Mouse (Mus musculus) left cerebral cortex, adult 9 months (tissue): ENCODE data around the gene Bola1.
"Not testable (repeated sequence)": the region's sequence is repeated elsewhere in the genome, so short reads cannot be mapped to it uniquely, and the experiment has no call there.

ENCODE experiments used
- DNase-seq, 2 experiments: peaks; one replicate each; pipeline ENCODE4 v3.0.0; 2022; ENCODE audit warnings: low spot score in 2 of 2

The Bola1 gene

DNA sequence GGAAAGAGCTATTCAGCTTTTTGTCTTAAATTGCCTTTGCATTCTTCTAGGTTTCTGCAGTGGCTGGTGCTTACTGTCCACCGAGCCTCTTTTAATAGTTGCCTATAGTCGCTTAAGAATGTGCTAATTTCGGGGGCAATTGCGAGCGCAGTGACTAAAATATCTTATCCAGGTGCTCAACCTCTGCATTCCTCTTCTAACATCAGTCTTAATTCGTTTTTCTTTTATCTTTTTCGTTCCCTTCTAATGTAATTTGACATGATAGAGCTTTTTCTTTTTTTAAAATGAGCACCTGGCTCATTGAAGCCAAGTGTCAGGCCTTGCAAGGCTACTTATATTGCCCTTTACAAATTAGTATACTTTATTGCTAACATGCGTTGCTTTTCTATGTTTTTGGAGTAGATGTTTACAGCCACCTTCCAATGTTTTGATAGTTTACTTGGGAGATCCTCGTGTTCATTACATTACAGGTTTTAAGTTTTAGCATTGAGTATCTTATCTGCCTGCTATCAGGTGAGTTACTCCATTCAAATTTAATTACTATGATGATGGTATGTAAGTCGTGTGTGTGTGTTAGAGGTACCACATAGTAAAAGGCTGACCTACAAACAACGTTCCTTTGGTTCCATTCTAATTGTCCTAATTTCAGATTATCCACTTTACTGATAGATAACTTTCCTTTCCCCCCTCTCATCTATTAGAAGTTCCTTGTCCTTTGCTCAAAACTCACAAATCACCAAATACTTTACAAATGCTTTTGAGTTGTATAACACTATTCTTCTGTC lies 28.0 kb upstream of the Bola1 start:
- no peak for DNase-seq

DNA sequence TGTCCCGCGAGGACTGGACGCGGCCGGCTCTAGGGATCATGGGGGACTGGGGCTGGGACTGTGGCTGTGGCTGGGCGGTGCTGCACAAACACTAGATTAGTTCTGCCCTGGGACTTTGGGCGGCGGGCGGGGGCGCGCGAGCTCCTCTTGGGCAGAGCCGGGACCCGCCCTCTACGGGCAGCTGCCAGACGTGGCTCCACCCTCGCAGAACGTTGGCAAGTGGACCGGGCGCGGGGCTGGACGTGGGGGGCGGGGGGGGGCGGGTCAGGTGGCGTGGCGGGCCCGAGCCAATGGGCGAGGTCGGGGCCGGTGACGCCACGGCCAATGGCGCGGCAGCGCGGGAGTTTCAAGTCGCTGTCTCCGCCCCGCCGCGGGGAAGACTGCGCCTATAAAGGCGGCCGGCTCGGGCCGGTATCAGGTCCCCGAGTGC lies 26.9 kb upstream of the Bola1 start, which contains the start of gene Hist2h3c1:
Hist2h3c1 (plus strand) TSS at position 259 of the 430 bp plus-strand sequence.
- not testable (repeated sequence) for DNase-seq

DNA sequence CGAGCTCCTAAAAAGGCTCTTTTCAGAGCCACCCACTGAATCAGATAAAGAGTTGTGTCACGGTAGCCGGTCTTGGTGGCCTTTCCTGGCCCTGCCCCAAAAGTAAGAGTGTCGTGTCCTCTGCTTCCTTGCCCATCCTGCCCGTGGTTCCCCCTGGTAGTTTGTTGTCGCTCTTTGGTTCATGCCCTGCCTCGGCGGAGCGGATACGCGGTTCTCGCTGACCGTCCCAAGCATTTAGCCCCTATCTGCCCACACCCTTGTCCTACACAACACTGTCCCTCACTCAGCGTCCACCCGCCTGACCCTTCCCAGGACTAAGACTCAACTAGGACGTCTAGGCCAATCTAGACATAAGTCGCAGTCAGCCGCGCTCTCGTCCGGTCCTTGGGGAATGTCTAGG lies 26.5 kb upstream of the Bola1 start:
- not testable (repeated sequence) for DNase-seq

DNA sequence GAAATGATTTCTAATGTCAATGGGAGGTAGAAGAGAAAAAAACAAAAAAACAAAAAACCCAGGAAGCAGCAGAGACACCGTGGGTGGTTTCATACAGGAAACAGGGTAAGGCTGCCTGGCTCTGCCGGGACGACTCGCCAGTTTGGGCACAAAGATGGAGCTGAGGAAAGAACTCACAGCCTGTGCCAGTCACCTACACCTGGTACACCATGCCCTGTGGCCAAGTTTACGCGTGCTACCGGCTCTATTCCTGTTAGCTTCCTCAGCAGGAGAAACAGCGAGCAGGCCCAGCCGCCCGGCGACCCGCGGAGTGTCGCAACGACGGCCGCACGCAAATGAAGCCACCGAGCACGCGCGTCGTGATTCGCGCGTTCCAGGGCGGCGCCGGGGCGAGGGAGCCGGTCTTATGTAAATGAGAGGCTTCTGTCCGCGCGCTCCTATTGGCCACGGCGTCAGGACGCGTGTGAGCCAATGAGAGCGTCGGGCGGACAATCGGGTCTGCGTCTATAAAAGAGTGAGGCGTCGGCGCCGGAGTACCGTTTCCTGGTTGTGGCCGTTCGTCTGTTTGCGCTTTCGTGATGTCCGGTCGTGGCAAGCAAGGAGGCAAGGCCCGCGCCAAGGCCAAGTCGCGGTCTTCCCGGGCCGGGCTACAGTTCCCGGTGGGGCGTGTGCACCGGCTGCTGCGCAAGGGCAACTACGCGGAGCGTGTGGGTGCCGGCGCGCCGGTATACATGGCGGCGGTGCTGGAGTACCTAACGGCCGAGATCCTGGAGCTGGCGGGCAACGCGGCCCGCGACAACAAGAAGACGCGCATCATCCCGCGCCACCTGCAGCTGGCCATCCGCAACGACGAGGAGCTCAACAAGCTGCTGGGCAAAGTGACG lies 25.7 kb upstream of the Bola1 start, which contains the start of gene Hist2h2aa1:
Hist2h2aa1 (plus strand) TSS at position 495 of the 884 bp plus-strand sequence.
- DNase-seq: peak; percentile 76 to 90

DNA sequence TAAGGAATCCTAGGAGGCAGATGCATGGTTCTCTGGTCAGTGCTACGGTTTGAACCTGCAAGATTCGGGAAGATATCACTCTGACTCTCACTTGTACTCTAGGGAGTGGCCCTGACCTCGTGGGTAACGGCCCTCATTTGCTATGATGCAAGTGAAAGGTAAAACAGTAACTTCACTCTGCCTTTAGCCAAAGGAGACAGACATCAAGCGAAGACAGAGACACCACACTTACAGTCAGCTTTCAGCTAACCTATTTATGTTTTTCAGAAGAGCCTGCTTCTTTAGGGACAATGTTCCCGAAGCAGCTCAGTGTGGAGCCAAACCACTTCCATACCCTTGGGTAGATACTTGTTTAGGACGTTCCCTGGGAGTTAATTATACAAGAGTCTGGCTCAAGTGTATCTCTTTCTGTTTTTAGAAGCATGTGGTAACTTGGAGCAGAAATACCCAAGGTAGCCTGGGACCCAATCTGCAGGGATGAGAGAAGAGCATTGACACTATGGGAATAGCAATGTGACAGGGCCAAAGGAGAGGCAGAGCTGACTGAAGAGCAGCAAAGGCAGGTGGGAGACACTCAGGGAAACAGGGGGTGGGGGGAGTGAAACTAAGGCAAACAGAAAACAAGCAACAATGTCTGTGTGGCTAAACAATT lies 24.5 kb upstream of the Bola1 start:
- DNase-seq: no peak

DNA sequence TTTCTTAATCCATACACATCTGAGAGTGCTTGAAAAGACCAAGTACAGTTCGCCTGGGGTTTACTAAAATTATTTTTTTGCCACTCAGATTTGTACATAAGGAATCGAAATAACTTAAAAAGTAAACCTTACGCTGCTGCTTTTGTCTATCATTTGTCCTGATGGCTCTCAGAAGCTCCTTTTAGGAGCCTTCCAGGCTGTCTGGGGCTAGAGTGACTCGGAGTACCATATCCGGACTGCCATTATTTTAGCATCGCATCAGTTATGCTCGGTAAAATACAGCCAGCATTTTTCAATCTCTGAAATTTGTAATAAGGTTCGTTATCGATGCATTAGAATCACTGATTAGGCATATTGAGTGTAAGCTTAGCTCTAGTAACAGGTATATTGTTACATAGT lies 21.3 kb upstream of the Bola1 start:
- no peak for DNase-seq

DNA sequence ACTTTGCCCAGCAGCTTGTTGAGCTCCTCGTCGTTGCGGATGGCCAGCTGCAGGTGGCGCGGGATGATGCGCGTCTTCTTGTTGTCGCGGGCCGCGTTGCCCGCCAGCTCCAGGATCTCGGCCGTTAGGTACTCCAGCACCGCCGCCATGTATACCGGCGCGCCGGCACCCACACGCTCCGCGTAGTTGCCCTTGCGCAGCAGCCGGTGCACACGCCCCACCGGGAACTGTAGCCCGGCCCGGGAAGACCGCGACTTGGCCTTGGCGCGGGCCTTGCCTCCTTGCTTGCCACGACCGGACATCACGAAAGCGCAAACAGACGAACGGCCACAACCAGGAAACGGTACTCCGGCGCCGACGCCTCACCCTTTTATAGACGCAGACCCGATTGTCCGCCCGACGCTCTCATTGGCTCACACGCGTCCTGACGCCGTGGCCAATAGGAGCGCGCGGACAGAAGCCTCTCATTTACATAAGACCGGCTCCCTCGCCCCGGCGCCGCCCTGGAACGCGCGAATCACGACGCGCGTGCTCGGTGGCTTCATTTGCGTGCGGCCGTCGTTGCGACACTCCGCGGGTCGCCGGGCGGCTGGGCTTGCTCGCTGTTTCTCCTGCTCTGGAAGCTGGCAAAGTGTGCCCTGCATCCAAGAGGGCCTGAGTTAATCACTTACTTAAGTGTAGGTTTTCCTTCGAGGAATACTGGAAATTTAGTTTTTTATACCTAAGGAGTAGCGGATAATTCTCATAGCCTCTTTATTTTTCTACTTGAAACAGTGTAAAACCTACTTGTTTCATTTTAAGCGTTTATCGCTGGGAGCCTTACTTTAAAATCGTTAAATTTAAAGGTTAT lies 20.7 kb upstream of the Bola1 start, which contains the start of gene Hist2h2aa2:
Hist2h2aa2 (minus strand) TSS at position 328 of the 850 bp plus-strand sequence.
- DNase-seq: peak; percentile 89 to 98

DNA sequence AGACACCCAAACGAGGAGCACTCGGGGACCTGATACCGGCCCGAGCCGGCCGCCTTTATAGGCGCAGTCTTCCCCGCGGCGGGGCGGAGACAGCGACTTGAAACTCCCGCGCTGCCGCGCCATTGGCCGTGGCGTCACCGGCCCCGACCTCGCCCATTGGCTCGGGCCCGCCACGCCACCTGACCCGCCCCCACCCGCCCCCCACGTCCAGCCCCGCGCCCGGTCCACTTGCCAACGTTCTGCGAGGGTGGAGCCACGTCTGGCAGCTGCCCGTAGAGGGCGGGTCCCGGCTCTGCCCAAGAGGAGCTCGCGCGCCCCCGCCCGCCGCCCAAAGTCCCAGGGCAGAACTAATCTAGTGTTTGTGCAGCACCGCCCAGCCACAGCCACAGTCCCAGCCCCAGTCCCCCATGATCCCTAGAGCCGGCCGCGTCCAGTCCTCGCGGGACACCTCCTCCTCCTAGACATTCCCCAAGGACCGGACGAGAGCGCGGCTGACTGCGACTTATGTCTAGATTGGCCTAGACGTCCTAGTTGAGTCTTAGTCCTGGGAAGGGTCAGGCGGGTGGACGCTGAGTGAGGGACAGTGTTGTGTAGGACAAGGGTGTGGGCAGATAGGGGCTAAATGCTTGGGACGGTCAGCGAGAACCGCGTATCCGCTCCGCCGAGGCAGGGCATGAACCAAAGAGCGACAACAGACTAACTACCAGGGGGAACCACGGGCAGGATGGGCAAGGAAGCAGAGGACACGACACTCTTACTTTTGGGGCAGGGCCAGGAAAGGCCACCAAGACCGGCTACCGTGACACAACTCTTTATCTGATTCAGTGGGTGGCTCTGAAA lies 19.7 kb upstream of the Bola1 start, which contains the start of gene Hist2h3c2:
Hist2h3c2 (minus strand) TSS at position 174 of the 840 bp plus-strand sequence.
- not testable (repeated sequence) for DNase-seq

DNA sequence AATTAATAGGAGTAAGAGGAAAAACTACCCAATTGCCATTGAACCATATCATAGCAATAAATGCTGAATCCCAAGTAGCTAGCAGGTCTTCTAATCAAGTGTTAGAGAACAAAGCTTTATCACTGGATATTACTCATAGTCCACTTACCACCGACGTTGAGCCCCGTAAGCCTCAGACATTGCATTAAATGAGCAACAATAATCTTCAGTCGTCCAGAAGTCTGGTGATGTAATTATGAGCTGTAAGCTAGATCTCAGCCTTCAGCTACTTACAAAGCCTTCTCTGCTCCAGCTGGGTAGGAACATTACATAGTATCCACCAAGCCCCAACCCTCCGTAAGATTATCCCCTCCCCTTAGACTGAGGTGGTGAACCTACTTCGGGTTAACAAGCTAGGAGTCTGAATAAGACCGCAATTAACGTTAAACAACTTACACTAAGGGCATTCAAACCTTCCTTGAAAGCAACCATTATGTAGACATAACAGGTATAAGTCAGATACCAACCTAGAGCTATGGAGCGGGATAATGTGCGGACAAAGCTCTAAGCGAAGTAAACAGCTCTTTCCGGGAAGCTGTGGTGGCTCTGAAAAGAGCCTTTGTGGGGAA lies 18.5 kb upstream of the Bola1 start:
- DNase-seq: no peak

DNA sequence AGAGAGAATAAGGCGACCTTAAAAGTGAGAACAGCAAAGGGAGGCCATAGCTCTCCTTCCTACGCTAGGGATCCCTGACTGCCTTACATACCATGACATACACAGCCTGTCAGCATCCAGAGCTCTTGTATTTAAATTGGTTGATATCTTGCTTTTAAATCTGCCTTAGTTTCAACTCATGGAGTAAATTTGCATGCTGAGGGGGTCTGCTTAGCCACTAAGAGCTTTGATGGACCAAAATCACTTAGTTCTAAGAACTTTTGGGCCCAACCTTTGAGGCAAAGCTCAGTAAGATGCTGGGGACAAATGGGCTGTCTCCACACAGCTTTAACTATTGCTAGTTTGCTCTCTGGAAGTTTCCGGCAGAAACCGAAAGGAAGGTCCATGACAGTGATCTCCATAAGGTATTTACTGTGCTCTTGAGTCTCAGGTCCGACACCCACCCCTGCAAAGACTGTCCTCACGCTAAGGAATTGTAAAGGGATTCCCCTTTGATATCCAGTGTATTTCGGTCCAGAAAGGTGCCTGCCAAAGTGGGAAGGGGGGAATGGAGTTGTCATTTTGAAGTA lies 17.9 kb upstream of the Bola1 start:
- no peak for DNase-seq

DNA sequence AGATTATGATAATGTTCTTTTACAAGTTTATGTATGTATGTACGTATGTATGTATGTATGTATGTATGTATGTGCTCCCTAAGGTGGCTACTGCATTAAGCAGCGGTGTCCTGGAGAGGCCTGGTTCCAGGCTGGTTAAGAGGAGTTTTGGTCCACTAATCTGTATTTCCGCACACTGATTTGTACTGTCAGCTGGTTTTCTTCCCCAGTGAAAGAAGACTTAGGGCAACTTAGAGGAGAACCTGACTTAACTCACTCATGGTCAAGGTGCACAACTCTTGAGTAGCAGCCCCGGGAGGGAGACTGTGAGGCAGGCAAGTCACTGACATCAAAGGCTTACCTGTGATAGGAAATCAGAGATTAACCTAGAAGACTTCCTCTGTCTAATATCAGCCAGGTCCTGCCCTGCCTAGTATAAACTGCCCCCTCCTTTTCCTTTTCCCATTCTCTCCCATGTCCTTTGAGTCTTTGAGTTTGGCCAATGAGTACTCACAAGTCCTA lies 17.4 kb upstream of the Bola1 start:
- no peak for DNase-seq

DNA sequence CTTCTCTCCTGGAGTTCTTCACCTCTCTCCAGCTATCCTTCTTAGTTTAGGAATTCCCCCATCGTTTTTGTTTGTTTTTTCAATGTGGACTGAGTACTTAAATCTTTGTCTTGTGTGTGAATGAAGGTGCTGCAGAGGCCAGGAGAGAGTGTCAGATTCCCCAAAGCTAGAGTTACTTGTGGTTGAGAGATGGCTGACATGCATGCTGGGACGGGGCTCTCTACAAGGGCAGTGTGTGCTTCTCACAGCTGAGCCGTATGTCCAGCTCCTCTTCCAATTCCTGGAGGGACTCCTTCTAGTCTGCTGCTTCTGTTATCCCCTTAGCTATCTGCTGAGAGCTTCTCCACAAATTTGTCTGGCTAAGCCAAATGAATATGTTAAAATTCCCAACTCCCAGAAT lies 16.3 kb upstream of the Bola1 start:
- DNase-seq: no peak

DNA sequence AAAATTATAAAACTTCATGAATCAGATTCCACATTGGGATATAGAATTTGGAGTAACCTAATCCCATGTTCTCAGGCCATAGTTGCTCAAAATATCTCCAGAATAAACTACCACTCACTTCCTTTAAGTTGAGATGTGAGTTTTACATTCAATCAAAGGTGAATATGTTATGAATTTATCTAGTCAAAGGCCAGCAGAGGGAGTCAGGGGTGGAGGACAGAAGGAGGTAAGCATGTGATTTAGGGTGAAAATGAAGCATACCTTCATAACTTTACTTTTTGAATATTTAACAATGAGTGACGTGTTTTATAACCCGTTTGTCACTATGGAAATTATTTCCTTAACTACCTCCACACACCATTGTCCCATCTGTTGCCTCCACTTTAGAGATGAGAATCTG lies 15.4 kb upstream of the Bola1 start:
- DNase-seq: no peak

DNA sequence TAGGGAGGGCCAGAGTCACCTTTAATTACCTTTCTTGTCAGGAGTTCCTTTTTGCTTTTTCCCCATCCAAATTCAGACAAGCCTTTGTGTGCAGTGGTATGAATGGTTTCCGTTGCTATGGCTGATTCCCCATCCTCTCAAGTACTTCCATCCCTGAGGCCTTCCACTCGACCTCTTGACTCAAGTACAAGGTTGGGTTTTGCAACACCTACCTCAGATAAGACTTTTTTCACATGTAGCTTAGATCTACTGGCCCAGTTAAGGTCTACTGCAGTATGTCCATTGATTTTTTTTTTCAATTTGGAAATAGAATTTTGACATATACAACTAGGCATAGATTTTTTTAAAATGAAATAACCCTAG lies 12.2 kb upstream of the Bola1 start:
- DNase-seq: no peak

DNA sequence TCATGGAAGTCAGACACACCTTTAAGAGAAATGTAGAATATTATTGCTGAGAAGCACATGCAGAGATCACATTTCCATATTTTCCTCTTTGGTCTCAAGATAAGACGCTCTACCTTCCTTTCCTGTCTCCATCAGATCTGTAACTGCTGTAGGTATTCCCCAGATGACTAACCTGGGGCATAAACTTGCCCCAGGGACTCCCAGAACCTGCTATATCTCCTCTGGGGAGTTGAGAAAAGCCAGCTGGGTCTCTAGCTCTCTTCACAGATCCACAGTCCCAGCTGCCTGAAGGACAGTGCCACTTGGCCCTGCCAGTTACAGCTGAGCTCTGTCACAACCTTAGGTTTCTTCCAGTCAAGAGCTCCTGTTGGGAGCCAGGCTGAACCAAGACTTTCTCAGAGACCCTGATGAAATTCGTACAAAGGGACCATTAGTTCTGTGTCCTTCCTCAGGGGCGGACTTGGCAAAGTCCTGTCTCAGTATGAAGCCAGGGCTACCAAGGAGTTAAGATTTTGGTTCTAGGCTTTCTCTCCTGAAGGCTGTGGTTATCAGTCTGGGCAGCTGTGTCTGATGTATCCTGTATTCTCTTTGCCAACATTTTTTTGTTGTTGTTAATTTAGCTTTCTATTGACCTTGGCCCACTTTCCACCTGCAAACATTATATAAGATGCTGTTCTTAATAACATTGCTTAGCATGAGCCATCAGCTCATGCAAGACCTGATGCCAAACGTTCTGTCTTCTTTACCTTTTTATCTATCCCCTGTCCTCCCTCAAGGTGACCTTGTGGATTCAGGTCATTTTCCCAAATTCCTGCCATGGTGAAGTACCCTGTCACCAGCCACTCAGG lies 11.6 kb upstream of the Bola1 start:
- no peak for DNase-seq

DNA sequence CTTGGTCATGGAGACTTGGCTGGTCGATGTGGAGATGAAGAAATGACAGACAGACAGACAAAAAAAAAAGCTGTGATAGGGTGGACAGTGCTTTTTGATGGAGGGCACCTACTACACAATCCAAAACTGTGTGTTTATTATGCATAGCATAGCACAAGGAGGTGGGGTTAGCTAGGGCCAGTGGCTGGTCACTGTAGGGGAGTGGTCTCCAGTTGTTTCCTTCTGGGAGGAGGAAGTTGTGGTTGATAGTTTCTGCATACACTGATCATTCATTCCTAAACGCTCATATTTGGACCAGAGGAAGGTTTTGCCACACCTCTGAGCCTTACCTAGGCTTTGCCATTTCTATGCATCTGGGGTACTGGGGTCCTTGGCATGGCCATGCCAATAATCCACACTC lies 10.9 kb upstream of the Bola1 start:
- DNase-seq: no peak

DNA sequence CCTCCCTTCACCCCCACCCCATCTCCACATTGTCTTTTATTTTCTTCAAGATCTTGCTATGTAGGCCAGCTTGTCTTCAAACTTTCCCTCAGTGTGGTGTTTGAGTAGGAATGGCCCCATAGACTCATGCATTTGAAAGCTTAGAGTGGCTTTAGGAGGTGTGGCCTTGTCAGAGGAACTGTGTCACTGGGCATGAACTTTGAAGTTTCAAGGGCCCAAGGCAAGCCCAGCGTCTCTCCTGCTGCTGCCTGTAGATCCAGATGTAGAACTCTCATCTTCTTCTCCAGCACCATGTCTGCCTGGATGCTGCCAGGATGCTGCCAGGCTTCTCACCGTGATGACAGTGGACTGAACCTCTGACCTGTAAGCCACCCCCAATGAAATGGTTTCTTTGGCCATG lies 9.3 kb upstream of the Bola1 start:
- DNase-seq: no peak
